Mouse (Mus musculus) megakaryocyte-erythroid progenitor cell, adult 5-6 weeks (primary cell): ENCODE results near the gene Eomes. TPM values are rescaled to one million over a fixed set of nuclear protein-coding genes. Genes with fewer than 3 reads are reported as not detected.
A peak's percentile ranks its signal among the peaks of the same experiment; 100 is the strongest.

Source experiments
- ATAC-seq: replicated peaks from 2 replicates; pipeline ENCODE4 v1.8.0; 2016; ENCODE audit warnings: mild to moderate bottlenecking, inconsistent platforms; ENCODE audit not compliant: severe bottlenecking, poor library complexity, low FRiP score, low TSS enrichment
- total RNA-seq, 2 experiments: library from RNA; stranded (forward) in 1 of 2; stranded (reverse) in 1 of 2; fragments of 200-1000, 215-1000 nt in 1 of 2; fragments of >200 nt in 1 of 2; fragmentation: Nextera tagmentation in 1 of 2; gene quantifications; 2 replicates each; pipeline ENCODE4 v1.2.3; 2014 to 2017

Gene Eomes
- total RNA-seq, 2 experiments from 2014 or later: 1.2 TPM; not detected in 1

DNA sequence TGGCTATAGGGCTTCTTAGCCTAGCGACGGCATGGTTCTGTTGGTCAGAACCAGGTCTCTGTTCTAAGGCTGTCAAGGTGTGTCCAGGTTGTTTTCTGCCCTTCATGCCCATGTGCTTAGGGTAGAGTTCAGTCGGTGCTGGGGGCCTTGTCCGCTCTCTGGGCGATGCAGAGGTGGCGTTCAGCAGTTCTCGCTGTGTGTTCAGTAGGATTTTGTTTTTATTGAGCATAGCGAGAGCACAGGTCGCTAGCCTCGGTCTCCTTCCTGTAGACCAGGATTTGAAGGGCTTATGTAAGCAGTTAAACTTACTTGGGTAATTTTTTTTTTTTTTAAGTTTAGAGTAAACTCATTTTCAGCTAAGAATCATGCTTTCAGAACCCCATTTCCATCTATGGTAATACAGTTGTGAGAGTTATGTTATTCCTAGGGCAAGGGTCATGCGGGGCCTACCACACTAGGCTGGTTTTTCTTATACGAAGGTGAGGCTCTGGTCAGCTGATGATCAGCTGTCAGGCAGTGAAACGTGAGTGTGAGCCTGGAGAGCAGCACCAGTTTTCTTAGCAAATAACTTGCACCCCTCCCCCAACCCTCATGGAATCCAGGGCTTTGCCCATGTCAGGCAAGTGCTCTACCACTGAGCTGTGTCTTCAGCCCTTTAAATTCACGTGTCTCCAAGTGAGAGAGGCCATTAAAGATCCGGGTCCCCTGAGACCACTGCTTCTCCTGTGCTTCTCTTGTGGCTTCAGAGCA lies 33.1 kb downstream of the Eomes start:
- no peak for ATAC-seq

GRCm38 (mm10) chr9:118512681-118513233 lies 34.7 kb downstream of the Eomes start:
- ATAC-seq: peak; percentile 58

DNA sequence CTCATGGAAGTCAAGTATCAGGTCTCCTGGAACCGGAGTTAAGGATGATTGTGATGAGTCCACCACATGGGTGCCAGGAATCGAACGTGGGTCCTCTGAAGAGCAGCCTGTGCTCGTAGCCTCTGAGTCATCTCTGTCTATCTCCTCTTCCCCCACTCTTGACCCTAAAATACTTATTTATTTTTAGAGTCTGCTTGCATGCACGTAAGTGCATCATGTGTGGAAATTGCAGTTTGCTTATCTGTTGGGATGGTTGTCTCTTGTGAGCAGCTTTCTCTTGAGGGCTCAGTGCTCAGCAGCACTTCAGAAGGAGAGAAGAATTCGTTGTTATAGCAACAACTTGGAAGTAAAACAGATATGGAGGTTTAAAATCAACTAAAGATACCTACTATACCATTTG lies 37.5 kb downstream of the Eomes start:
- ATAC-seq: no peak

DNA sequence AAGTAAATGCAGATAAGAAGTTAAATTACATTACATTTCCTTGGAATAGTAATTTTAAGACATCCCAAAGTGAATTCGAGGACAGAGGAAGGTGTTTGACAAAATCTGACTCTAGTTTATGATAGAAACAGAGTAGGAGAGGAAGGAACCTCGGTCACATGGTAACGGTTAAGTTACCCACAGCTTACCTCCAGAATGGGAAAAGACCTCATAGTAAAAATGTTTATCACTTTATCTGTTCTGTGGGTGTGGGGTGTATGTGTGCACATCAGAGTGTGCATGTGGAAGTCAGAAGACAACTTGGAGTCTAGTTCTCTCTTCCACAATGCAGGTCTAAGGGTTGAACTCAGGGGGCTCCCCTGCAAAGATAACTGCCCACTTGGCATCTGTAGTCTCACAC lies 38.1 kb downstream of the Eomes start:
- ATAC-seq: no peak

DNA sequence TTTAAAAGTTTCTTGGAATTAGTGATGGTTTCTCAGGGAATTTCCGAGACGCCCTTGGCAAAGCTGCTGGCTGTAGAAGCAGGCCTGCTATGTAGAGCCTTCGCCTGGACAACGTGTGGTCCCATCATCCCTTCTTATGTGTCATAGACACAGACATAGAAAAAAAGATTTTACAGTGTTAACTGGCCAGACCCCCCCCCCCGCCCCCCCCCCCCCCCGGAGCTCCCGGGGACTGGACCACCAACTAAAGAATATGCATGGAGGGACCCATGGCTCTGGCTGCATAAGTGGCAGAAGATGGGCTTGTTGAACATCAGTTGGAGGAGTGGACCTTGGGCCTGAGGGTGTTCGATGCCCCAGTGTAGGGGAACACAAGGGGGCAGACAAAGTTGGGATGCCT lies 39.6 kb downstream of the Eomes start:
- no peak for ATAC-seq

DNA sequence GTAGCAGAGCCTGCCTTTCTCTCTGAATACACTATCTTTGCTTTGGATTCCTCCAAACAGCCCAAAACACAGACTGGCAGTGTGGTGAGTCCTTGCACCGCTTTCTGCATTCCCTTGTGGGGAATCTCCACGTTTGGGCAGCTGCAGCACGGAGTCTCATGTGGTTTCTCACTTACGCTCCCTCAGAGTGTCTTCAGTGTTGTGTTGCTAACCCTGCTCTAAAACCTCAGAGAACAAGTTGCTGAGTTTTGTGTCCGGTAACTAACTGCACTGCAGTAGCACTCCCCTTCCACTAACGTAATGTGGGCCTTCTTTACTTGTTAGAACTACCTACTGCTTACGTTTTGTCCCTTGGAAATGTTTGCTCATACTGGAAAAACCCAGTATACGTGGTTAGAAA lies 41.1 kb downstream of the Eomes start:
- ATAC-seq: no peak

GRCm38 (mm10) chr9:118520011-118520410 lies 42.0 kb downstream of the Eomes start:
- peak; percentile 80 for ATAC-seq

GRCm38 (mm10) chr9:118520858-118521257 lies 42.8 kb downstream of the Eomes start:
- ATAC-seq: no peak

GRCm38 (mm10) chr9:118521659-118522058 lies 43.6 kb downstream of the Eomes start:
- no peak for ATAC-seq

- ATAC-seq: no peak
Measured at GRCm38 (mm10) chr9:118523738-118524137, 45.7 kb downstream of the Eomes start.

GRCm38 (mm10) chr9:118527056-118527455 lies 49.0 kb downstream of the Eomes start:
- 0 out of 2 replicates have a peak, but pooled peaks have one; percentile 14 for ATAC-seq

- ATAC-seq: no peak
Measured at GRCm38 (mm10) chr9:118529783-118530182, 51.8 kb downstream of the Eomes start.

DNA sequence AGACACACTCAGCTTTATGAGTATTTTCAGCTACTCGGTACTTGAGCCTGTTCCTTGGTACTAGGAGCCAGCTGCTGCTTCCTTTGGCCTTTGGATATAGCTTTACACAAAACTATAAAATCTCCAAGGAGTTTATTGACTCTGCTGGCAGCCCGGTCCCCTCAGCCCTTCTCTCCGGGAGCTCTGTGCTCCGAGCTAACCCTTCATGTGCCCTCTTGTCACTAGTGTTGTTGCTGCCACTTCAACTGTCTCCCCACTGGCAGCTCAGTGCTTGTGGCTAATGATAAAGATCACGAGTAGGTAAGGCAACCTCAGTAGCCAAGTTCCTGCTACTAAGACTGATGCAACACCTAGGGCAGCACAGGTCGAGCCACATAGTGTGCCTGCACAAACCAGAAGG lies 52.7 kb downstream of the Eomes start:
- no peak for ATAC-seq

GRCm38 (mm10) chr9:118532516-118533205 lies 54.6 kb downstream of the Eomes start:
- no peak for ATAC-seq

Other genes with a start within 250 kb of the Eomes start
- 48.5 and 49.5 TPM in 2 replicates for gene Golga4, start 28.1 kb downstream of the Eomes start, total RNA-seq (2014; fragmentation: Nextera tagmentation)
- gene Golga4, start 28.1 kb downstream of the Eomes start, total RNA-seq (2017): 74.2 and 87.3 TPM in 2 replicates
- gene Itga9, start 128.5 kb downstream of the Eomes start, total RNA-seq (2014; fragmentation: Nextera tagmentation): 0.02 and 5.6 TPM in 2 replicates
- 0.50 TPM in 1 of 2 replicates, not detected in the other for gene Itga9, start 128.5 kb downstream of the Eomes start, total RNA-seq (2017)